Mouse (Mus musculus): ENCODE measurements at regions not wholly inside any gene's neighbourhood (a gene's known extent, or its start where the extent isn't known, plus 50 kb on each side); places are given as distances from the start of the nearest gene placed in this dataset.

DNA sequence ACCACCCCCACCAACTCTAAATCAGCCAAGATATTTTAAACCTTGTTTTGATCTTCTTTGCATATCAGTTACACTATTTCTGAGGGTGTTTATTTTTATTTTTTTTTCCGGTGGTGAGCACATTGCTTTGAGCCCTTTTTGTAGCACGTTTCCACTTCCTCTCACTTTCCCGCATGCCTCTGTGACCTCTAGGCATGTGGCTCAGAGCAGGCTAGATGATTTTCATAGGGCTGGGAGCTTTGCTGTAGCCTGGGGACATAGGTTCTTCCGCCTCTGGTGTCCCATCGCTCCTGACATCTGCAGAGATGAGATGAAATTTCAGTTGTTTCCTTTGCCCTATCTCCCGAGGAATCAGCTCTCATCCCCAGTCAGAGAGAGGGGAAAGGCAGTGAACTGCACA, 197.3 kb upstream of the Bcl6 start:
- DNase-seq (ENCODE audit: low spot score in 2 of 2): no peak

GRCm38 (mm10) chr16:24184846-24185245, 196.2 kb upstream of the Bcl6 start:
- DNase-seq (ENCODE audit: low spot score in 2 of 2): no peak

GRCm38 (mm10) chr16:24183216-24183615, 194.6 kb upstream of the Bcl6 start:
- DNase-seq (ENCODE audit: low spot score in 2 of 2): no peak

DNA sequence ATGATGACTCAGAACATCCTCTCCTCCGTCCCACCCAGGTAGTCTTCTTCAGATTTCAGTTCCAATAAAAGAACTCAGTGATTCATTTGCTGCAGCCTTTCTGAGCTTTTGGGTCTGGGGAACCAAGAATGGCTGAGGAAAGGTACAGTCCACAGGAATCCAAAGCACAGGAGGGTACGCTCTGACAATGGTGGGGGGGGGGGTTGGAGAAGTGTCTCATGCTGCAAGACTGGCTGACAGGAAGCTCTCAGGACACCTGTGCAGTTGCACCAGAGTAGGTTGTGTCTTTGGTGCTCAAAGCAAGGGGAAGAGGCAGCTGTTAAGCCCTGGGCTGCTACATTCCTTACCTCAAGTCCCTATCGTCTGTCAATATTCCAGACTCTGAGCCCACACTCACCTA, 192.7 kb upstream of the Bcl6 start:
- DNase-seq (ENCODE audit: low spot score in 2 of 2): no peak

DNA sequence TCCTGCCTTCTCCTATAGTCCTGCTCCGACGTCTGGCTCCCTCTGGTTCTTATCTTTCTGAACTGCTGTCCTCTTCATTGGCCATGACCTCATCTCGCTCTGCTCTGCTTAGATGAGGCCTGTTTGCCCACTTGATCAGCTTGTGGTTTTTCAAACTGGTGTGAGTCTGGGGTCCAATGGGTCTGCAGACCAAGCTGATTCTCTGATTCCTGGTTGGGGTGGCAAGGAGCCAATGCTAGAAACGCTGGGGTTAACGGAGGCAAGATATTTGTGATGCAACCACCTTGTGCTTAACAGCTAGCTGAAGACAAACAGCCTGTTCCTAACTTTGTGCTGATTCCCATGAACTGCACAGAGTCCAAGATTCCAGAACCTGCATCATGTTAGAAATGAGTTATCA, 192.0 kb upstream of the Bcl6 start:
- DNase-seq (ENCODE audit: low spot score in 2 of 2): no peak

- DNase-seq (ENCODE audit: low spot score in 2 of 2): no peak
Observed at GRCm38 (mm10) chr16:24177564-24177963, 188.9 kb upstream of the Bcl6 start.

DNA sequence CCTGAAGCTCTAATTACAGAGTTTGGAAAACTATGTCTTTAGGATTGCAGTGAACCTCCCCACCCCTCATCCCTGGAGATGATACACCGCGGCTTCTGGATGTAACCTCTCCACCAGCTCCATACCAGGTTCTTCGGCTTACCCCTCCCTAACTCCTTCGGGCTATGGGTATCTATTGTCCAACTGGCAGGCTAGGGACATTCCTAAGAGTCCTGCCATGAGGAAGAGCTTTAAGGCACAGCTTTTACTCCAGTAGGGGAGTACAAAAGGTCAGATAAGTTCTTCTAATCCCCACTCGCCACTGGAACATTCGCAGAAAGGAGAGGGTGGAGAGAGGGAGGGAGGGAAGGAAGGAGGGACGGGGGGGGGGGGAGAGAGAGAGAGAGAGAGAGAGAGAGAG, 188.5 kb upstream of the Bcl6 start:
- no peak for DNase-seq (ENCODE audit: low spot score in 2 of 2)

DNA sequence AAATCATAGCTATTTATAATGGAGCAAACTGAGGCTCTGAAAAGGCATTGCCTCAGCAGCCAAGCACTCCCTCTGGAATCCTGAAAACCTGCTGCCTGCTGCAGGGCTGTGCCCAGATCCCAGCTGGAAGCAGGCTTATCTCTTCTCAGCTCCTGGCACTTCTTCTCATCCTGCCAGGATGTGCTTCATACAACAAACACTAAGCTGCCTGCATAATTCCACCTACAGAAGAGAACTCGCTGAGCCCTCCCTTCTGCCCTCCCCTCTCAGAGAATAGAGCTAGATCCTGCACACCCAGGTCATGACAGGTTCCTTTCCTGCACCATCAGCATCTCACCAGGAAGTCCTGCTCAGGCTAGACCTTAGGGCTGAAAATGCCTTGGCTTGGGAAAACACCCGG, 187.4 kb upstream of the Bcl6 start:
- DNase-seq (ENCODE audit: low spot score in 2 of 2): peak in 1 of 2 experiments; percentile 52

DNA sequence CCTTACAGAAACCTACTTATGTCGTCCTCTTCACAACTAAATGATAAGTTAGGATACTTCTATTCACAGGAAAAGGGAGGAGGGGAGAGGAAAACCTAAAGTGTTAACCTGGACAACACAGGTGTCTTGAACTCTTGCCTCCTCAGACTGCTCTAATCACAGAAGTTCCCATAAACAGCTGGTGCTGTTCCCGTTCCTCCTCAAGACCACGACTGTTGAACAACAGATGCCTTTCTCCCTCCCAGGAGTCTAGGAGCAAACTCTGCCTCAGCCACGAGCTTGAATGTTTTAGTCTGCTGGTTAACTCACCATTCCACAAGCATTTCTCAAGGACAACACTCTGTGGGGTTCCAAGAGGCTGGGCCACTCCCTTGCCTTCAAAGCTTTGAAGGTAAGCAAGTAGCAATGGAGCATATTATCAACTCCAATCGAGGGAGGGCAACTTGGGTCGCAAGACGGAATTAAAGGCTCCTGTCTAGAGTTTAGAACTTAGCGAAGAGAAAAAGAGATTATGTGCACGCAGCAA, 186.6 kb upstream of the Bcl6 start:
- DNase-seq (ENCODE audit: low spot score in 2 of 2): no peak

- no peak for DNase-seq (ENCODE audit: low spot score in 2 of 2)
Observed at GRCm38 (mm10) chr16:24174595-24174994, 185.9 kb upstream of the Bcl6 start.

DNA sequence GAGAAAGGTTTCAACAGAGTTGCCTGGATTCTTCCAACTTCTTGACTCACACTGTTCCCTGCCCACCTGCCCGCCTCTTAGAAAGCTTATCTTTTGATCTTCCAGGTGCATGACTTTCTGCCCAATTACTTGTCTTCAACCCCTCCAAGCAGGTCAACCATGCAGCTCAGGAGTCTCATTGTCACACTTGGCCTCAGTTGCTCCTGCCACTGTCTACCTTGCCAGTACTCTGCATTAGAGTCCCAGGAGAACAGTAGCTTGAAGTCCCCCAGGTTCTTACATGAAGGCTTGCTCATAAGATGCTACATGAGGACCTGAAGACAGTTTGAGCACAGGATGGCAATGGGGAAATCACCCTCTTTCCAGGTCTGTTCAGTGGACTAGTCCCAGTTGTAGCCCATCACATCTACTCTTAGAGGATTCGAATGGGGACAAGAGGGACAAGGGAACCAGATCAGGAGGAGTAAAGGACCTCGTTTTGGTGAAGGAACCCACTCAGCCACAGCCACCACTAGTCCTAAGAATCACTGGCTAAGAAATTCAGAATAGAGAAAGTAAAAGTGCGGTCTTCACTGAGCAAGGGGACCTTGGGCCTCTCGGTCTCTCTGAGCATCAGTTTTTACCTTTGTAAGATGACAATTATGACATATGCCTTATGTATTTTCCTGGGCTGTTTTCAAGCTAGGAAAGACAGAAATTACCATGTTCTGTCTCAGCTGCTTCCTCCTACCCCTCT, 185.3 kb upstream of the Bcl6 start:
- no peak for DNase-seq (ENCODE audit: low spot score in 2 of 2)

DNA sequence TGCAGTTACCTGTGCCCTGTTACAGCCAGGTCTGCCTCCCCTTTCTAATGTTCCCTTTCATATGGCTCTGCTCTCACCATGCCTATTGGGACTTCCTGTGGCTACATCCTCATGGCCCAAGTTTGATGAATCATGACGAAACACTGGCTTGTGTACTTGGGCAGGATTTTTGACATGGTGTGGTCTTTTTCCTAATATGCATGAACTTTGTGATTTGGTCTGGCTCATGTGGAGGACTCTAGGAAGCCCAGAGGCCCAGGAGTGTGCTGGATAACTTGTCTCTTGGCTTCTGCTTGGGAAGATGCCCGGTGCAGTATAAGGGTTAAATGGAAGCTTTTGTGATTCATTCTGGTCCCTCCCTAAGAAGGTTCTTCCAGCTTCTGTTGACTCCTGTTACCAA, 184.0 kb upstream of the Bcl6 start:
- DNase-seq (ENCODE audit: low spot score in 2 of 2): no peak

GRCm38 (mm10) chr16:24172065-24172464, 183.4 kb upstream of the Bcl6 start:
- no peak for DNase-seq (ENCODE audit: low spot score in 2 of 2)

DNA sequence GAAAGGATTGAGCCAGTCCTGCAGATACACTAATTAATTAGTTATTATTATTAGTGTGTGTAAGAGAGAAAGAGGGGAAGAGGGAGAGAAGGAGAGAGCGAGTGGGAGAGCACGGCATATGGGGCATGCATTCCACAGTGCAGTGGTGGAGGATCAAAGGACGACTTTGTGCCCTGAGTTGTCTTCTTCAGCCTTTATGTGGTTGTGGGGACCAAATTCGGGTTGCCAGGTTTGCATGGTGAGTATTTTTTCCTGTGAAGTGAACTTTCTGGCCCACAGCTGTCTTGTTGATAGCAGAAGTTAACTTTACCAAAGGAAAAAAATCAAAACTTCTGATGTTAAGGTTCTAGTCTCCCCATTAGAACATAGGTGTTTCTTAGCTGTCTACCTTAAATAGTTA, 182.5 kb upstream of the Bcl6 start:
- DNase-seq (ENCODE audit: low spot score in 2 of 2): no peak

DNA sequence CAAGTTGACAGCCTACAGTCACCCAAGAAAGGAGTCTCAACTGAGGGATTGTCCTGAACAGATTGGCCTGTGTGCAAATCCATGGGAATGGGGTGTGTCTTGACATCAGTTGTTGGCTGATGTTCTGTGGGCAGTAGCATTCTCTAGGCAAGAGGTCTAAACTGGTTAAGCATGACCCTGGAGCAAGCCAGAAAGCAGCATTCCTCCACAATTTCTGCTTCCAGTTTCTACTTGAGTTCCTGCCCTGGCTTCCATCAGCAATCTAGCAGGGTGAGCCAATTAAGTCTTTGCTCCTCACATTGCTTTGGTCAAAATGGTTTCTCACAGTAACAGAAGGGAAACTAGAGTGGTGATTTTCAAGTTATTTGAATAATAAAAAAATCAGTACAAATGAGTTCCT, 177.8 kb upstream of the Bcl6 start:
- no peak for DNase-seq (ENCODE audit: low spot score in 2 of 2)

DNA sequence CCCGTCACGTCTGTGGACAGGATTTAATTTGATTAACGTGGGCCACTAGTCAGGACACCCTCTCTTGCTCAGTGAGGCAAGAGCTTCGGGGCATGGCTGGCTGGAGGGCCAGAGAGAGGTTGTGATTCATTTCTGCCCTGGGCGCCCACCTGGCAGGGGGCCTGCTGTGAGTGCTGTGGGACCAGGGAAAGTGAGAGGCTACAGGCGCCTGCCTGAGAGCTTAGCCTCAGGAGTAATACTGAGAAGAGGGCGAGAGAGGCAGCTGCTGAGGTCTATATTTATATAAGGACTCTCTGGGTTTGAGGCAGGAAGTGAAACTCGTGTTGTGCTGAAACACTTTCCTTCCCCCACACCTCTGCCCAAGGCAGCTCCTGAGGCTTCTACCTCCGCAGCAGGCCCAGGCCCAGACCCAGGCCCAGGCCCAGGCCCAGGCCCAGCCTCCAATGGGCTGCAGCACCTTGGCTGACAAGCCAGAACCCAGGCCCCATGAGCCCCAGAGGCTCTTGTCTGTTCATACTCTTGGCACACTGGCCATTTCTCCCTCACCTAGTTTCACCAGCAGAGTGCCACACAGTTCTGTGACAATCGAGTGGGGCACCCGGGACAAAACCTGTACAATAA, 176.9 kb upstream of the Bcl6 start:
- no peak for DNase-seq (ENCODE audit: low spot score in 2 of 2)

DNA sequence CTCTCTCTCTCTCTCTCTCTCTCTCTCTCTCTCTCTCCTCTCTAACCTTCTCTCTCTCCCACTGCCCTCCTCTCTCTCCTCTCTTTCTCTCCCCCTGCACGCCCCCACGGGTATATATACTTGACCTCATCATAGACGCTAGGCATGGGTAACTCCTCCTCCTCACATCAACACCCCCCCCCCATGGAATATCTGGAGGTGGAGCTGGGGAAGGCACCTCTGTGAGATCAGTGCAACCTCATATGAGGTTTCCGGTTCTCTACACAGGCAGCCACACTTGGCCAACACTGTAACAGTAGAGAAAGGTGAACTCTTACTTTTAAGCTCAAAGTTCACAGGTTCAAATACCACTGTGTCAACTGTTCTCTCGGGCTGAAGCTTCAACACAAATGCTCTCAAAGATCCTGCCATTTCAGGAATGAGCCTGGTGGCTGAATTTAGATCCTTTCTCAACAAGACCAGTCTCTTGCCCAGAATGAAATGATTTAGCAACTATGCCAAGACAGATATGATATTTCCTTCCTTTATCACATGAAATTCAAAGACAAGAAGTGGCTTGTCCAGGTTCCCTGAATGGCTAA, 172.1 kb upstream of the Bcl6 start:
- DNase-seq (ENCODE audit: low spot score in 2 of 2): no peak

GRCm38 (mm10) chr16:24159336-24159735, 170.7 kb upstream of the Bcl6 start:
- no peak for DNase-seq (ENCODE audit: low spot score in 2 of 2)

DNA sequence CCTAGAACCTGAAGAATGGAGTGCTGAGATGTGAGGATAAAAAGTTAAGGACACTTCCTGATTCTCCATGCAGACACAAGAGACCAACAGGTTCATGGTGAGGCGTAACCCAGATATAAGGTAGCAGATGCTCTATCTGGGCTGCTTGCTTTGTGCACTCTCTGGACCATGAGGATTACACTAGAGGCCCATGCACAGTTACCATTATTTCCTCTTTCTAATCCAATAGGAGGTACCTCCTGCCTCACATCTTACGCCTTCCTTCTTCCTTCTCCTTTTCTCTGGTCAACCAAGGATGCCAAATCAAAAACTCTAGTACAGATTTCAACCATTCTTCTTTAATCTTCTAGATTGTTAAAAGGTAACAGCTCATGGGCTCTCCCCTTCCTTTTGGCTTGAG, 169.1 kb upstream of the Bcl6 start:
- no peak for DNase-seq (ENCODE audit: low spot score in 2 of 2)

DNA sequence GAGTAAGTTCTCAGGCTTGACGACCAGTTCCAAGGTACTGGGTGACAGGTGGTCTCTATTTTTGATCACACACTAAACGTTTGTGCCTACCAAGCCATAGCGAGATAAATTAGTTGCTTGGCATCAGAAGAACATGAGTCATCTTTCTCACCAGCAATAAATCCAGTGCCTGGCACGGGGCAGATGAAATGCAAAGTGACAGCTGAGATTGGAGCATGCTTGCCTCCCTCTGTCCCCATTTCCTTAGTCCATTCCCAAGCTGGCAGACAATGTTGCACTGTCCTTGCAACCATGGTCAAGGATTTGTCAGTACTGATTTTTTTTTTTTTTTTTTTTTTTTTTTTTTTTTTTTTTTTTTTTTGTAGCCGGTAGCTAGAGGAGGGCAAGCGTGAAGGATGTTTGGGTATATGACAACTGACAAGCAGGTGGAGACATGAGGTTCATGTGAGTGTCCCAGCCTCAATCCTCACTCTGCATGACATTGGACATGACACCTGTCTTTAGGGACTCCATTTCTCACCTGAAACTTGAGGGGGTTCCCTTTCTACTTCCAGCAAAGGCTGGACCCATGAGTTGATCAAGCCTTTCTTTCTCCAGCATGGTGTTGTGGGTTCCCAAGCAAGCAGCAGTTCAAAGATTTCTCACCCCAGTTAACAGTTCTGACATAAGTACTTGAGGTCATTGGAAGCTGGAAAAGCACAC, 168.2 kb upstream of the Bcl6 start:
- peak in 1 of 2 experiments; percentile 23 for DNase-seq (ENCODE audit: low spot score in 2 of 2)

DNA sequence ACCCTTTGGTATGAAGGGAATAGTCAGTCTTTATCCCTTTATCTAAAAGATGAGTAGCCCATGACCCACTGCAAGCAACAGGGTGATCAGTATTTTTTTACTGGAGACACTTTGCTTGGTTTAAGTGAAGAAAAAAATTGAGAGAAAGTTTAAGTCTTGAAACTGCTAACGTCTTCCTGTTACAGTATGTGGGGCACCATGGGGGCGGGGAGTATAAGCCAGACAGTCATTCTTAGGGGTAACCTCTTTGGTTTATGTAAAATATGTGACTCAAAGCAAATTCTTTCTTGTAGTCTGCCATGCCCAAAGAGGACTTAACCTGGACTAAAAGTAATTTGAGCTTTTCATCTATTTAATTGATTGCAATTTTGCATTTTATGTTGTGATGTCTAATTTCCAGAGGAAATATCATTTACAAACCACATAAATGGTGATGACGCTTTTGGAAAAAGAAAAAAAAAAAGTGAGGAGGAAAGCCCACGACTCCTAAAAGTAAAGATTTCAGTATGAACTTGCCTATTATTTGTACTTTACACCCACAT, 166.2 kb upstream of the Bcl6 start:
- no peak for DNase-seq (ENCODE audit: low spot score in 2 of 2)

DNA sequence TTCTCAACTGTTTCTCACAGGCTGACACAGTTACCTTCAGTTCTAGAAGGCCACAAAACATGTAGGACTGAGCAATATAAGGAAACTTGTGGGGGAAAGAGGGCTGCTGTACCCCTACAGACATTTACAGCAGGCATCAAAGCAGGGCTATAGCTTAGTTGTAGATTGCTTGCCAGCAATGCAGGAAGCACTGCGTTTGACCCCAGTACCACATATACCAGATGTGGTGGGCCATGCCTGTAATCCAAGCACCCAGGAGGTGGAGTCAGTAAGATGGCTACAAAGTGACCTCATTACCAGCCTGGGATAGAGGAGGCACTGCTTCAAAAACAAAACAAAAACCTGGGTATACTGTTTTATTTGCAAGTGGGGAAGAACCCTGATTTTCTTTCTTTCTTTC, 165.3 kb upstream of the Bcl6 start:
- DNase-seq (ENCODE audit: low spot score in 2 of 2): no peak
